Mouse (Mus musculus) fibroblast of lung, adult 2 months (primary cell): ENCODE results near the gene Tmtc2.
A peak's percentile ranks its signal among the peaks of the same experiment; 100 is the strongest.

Source experiments
- DNase-seq: peaks from one replicate; pipeline ENCODE4 v3.0.0-alpha.2; 2011; ENCODE audit warnings: low read depth

Tmtc2 gene

DNA sequence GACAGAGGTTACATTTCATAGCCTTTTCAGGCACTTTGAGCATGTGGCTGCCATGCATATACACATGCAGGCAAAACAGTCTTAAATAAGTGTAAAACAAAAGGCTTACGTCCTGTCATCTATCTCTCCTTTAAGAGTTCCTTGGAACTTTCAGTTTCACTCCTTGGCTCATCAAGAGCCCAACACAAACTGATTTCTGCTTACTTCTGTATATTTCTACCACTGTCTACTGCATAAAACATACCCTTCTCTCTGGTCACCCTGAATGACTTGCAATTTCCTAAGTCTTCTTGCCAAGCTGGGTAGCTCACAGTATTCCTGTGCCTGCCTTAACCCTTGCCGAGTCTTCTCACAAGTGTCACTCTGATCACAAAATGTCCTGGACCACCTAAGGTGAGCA, 26.2 kb downstream of the Tmtc2 start:
- DNase-seq: no peak

DNA sequence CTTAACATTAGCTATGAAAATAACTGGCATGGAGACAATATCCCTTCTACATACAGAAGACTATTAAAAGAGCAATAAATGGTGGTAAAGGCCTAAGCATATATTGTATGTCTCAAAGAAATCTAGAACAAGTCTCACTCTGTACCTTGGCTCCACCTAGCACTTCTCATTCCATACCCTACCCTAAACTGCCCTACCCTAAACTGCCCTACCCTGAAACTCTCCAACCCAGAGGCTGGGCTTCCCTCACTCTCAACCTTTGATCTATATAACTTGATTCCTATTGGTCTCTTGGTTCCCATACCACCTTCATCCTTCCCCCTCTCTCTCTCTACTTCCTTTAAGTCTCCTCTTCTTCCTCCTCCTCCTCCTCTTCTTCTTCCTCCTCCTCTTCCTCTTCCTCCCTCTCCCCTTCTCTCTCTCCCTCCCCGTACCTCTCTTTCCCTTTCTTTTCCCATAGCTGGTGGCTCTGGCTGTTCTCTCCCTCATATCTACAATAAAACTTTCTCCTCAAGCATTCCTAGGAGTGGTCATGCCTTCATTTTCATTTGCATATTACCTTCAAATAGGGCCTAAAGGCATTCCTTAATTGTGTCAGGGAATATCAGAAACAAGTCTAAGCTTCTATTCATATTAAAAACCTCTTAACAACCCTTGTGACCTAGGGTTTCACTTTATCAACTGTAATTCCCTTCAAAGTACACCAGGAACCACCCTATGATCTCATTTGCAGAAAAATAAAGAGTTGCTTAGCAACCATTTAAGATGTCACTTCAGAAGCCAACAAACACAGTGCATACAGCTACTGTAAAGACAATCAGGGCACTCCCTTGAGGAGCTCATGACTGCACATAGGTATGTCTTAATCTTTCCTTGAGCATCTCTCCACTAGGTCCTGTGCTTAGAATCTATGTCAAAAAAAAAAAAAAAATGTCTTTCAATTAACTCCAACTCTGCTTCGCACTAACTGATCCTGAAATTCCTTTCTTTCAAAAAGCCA, 29.9 kb downstream of the Tmtc2 start:
- DNase-seq: no peak

DNA sequence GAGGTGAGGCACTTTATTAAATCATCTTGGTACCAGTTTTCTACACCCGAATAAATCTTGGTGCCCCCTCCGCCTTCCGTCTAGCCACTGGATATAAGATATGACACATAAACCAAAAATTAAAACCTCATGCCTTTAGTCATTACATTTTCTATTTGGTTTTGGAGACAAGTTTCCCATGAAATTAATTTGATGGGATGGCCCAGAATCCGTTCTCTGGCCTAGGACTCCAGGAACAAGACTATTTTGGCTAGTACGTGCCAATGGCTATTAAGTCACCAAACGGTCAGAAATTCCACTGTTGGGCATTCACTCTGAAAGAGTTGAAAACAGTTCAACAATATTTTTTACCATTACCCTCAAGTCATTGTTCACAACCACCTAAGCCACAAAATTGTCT, 32.2 kb downstream of the Tmtc2 start:
- peak; percentile 26 for DNase-seq

DNA sequence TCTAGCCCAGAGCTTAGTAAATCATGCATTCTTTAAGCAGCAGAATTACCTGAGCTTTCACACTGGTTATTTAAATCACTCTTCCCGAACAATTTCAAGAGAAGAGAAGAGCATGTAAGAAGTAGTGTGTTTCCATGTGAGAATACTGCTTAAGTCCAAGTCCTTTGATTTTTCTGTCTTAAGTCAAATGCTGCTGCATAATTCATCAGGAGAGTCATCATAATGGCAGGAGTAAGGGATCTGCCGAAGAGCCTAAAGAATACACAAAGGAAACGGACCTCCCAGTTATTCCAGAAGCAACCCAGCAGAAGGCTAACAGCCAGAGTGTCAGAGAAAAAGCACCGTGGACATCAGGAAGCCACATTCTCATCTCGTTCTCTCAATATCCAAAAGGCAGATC, 34.6 kb downstream of the Tmtc2 start:
- no peak for DNase-seq

DNA sequence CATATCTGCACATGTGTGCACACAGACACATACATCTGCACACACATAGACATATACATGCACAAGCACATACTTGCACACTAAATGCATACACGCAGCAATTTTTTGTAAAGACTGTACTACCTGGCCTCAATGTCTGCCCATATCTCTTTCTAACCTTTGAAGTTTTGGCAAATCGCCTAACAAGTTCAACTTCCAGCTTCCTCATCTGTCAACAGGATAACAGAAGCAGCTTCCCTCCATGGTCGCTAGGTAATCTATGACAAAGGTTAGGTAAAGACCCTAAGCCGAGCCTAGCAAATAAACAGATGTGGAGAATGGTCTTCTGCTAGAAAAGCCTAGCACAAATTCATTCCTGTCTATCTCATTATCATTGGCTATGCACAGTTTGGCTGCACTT, 37.3 kb downstream of the Tmtc2 start:
- DNase-seq: no peak

DNA sequence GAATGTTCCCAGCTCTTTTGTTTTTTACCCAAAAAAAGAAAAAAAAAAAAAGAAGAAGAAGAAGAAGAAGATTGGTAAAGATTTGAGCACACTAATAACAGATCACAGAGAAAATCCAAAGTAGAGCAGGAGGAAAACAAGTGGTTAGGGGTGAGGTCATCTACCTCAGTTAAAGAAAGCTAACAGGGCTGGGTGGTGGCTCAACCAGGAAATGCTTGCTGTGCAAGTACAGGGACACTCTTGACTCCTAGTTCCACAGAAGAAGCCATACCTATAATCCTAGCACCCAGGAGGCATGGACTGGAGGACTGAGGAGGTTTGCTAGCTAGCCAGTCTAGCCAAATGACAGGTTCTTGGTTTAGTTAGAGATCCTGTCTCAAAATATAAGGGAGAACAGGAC, 38.4 kb downstream of the Tmtc2 start:
- DNase-seq: no peak

DNA sequence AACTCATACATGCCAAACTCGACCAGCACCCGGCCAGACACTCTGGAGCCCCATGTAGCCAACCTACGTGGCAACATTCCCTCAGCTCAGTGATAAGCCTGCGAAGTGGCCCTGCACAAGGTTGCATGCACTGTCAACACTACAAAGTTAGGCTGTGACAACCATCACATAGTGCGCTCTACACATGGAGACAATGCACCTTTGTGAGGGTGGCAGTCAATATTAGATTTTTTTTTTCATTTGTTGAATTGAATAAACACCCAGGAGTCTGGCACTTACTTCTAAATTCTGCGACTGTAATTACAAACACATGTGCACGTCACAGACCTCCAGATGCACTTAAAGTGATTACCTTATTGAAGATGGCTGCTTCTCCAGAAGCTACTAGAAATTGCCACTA, 41.5 kb downstream of the Tmtc2 start:
- DNase-seq: no peak

DNA sequence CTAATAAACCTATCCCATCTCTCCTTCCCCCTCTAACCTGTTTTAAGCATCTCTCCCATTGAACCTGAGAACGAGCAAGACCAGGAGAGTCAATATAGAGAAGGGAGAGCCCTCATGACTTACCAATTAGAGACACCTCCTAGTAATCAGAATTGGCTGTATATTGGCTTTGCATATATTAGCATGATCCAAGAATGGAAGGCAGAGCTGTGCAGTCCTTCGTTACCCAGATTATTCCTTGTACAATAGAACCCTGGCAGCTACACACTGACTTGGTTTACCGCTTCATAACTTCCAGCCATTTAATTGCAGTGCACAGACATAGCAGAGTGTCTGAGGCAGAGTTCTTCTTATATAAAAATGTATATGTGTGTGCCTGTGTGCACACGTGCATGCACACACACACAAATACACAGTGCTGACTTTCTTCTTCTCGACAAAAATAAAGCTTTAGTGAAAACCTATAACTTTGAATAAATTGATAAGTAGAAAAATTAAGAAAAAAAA, 42.2 kb downstream of the Tmtc2 start:
- DNase-seq: no peak

DNA sequence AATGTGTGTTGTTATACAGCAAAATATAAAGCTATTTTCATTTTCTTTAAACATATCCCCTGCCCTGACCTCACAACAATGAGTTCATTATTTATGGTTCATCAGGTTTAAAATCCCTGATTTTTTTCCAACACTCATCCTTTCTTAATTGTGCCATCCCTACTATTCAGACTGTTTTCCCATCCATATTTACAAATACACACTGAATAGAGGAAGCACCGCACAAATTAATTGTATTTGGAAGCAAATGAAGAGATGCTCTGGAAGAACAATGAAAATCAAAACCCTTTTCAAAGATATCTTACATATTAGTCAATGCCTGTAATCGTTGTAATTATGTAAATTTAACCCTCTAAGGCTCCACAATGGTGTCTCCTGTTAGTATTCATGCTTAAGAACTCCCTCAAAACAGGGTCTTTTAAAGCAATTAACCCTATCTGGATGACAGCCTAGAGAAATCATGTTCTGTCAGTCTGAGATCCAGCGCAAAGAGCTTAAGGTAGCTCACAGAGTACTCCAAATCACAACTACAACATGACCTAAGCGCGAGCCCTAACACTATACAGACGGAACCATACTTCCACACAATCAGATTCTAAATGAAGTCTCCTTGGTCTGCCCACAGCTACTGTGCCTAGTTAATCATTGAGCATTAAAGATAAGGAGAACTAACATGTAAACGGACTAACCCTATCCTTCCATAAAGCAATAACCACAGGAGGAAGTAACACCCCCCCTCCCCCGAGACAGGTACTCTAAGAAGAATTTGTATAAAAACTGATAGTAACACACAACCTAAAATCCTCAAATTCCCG, 43.0 kb downstream of the Tmtc2 start:
- DNase-seq: no peak

DNA sequence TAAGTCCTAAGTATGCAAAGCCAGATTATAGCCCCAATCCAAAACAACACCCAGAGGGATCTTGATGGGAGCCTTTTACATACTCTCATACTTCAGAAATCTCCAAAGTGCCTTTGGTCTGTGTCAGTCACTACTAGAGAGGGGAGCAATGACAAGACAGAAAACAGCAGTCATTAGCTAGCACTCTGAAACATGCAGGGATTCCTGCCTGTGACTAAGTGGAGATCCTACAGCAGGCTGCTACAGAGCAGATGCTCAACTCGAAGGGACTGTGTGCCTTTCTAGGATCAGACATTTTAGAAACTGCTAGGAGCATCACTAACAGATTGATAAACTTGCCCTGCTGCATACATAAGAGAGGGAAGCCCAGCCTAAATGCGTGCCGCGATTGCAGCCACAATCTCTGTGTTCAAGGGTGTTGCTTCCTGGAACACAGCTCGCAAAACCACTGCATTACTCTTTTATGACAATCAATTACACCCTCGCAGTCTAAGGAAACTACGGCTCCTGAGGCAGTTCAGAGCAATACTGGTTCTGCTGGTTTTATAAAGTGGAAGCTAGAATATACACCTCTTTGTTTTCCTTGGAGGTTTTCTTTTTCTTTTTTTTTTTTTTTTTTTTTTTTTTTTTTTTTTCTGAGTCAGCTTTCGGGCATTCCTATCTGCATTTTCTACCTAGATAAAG, 50.7 kb downstream of the Tmtc2 start:
- no peak for DNase-seq

DNA sequence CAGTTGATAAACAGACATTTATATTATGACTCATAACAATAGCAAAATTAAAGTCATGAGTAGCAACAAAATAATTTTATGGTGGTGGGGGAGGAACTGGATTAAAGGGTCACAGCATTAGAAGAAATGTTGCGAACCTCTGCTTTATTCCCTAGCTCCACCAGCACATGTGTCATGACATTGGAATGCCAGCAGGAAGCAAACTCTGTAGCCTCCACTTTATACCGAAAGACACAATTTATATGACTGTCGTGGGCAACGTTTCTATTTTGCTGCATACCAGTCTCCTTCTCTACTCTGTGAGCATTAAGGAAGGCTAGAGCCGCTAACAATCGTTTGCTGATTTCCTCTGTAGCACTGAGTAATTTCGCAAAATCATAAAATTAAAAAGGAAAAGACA, 51.8 kb downstream of the Tmtc2 start:
- no peak for DNase-seq

DNA sequence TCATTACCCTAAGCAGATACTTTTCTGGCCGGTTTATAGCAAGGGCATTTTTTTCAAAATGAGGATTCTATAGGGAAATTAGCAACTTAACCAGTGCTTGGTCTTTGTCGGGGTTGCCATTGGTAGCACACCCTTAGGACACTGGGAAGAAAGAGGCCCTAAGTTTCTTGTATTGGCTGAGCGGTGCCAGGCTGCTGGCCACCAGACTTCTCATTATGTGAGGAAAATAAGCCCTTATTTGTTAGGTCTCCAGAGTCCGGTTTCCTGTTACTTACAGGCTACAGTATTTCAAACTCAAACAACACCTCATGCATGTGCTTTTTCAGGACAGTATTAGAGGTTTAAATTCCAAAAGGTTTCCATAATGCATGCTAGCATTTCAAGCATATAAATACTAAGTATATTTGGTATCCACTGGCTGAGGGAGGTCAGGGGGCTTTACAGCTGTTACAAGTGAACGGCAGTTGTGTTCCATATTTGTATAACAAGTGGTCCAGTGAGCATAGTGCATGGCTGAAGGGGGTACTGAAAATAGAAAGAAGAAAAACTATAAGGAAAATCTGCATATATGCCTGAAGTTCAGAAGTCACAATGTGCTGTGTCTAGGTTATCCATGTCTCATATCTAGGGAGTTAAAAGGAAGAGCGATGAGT, 55.0 kb downstream of the Tmtc2 start:
- DNase-seq: no peak

DNA sequence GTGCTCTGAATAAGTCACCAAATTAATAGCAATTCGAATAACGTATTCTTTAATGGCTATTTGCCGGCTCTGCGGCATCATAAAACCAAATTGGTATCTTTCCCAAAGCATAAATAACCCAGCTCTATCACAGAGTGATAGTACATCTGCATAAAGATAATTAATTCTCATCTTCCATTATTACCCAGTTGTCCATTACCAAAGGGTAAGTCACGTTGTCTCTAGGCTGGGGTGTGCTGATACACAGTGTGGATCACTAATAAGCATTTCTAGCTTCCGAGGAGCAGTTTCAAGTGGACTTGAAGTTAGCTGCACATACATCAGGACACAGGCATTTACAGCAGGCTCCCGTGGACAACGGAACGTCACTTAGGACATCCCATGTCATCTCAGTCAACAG, 56.1 kb downstream of the Tmtc2 start:
- DNase-seq: no peak

DNA sequence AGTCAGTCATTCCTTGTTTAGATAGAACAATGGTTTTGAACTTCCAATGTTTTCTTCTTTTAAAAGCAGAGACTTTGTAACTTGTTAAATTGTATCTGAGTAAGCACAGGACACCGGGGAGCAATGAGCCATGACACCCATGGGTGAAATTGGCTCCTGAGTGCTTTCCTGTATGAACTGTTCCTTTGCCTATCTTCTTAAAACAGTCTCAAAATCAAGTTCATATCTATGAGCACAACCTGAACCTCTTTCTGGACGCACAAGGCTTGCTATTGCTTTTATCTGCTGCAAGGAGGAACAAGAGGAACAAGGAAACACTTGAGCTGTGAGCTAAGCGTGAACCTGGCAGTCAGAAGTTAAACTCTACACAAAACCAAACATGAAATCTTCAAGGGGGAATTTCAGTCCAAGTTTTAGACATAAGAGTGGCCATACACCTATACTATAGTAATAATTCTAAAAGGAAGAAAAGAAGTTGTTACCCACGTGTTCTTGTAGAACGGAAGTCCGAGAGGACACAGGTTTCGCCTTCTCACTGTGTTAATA, 60.4 kb downstream of the Tmtc2 start:
- DNase-seq: no peak

DNA sequence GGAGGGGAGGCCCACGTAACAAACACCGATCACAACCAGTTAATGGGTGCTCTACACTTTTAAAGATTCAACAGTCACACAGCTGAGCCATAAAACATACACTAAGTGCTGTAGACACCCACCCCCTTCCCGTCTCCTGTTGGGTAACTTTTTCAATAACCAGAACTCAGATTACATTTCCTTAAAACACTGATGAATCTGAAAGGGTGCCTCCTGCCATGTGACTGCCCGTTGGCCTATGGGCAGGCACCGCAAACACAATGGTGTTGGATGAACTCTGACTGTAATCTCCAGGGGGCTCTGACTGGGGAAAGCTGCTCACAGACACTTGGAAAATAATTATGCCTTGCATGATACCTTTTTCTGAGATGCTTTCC, 64.4 kb downstream of the Tmtc2 start:
- no peak for DNase-seq

DNA sequence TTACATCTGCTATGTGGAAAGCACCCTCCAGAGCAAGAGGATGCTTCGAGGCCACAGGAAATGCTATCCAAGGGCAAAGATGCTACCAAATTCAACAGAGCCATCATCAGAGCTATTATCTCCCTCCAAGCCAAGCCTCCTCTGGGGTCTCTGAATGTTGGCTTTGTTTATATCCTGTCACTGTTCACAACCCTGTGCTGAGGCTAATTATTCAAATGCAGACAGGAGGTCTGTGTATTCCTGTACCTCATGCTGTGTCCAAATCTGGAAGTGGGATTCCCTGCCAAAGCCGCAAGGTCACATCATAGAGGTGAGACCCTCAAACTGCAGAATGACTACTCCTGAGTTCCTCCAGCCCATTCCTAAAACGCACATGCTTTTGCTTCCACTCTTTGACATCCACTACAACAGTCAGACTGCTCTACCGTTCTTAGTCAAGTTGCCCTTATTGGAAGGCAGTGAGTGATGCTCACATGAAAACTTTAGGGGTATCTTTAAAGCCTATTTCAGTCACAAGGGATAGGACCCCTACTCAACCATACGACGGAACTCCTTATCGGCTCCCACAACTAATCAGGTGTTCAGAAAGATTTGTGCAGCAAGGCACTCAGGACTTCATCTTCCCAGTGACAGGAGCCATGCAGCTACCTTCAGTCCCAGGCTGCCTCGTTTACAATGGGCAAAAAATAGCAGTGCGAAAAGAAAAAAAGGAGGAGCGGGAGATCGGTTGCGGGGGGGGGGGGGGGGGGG, 64.9 kb downstream of the Tmtc2 start:
- no peak for DNase-seq

DNA sequence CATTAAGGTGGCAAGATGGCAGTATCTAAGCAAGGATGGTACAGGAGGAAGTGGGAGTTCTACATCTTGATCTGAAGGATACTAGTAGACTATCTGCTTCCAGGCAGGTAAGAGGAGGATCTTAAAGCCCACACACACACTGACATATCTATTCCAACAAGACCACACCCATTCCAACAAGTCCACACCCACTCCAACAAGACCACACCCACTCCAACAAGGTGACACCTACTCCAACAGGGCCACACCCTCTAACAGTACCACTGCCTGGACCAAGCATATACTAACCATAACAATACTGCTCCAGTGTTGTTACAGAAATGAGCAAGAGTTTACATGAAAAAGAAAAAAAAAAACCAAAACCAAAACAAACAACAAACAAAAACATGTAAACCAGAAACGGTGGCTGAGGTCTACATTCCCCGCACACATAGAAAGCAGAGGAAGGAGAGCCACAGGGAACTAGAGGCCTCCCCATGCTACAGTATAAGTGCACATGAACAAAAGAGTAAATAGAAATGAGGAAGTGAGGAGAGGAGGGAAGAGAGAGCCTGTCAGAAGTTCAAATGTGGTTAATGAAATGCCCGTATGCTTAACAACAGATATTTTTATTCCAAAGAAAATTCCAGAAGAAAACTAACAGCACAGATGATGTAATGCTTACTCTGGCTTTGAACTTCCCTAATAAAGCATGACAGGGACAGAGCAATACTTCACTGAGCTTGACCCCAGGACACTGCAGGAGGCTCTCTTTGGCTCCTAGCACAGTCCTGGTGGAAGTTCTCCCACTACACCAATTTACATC, 66.1 kb downstream of the Tmtc2 start:
- DNase-seq: no peak

DNA sequence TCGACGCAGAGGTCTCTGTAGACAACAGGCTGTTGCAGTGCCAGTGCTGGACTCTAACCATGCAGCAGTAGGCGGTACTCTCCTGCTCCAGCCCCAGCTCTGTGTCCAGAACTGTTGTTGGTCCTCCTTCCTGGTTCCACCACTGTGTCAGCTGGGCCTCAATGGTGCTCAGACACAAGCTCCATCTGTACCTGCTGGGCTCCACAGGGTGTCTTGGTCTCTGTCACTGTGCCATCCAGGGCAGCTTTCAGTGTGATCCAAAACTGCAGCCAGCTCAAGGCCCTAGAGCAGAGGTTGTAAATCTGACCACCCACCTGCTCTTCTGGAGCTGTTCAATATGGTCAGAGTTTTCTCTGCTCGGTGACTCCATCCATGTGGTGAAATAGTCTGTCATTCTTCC, 68.2 kb downstream of the Tmtc2 start:
- DNase-seq: no peak

DNA sequence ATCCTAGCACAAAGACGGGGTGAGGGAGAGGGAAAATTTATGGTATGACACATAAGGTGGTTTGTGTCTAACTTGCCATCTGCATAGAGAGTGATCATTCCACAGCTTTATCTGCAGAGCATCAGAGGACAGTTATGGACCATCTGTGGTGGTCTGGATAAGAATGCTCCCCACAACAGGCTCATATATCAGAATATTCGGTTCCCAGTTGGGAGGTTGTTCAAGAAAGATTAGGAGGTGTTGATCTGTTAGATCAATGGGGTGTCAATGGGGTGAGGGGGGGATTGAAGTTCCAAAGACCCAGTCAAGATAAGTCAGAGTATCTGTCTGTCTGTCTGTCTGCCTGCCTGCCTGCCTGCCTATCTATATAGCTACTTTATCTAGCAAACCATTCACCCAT, 69.8 kb downstream of the Tmtc2 start:
- DNase-seq: no peak

DNA sequence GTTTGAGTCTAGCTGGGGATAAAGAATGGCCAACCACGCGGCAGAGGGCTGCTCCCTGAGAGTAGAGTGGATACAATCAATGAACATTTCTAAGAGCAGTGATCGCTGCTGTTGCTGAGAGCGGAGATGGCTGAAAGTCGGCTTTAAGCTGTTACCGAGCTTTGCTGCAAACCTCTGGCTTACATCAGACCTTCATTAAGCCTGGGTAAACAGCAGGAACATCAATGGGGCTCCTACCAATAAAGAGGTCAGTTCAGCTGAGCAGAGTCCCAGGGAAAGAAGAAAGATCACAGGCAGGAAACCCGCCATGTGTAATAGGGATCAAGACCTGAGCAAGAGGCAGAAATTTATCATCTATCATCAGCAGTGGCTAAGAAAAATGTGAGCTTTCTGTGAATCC, 72.5 kb downstream of the Tmtc2 start:
- no peak for DNase-seq
